Mouse (Mus musculus): Measurements from ENCODE around the gene Vmn1r131.
"Not testable (repeated sequence)": the region's sequence is repeated elsewhere in the genome, so short reads cannot be mapped to it uniquely, and the experiment has no call there.

Vmn1r131 gene

GRCm38 (mm10) chr7:21545990-21546389, at the start of gene Vmn1r131:
TSS of gene Vmn1r131 (minus strand) at chr7:21546090.
- DNase-seq = not testable (repeated sequence)

- DNase-seq = not testable (repeated sequence)
These were observed 34.4 kb downstream of the Vmn1r131 start, which contains the start of gene Vmn1r130 for GRCm38 (mm10) chr7:21511480-21511879. TSS of gene Vmn1r130 (plus strand) at chr7:21511780.

Measured in cerebellum, adult 11 months (tissue).